Mouse (Mus musculus) hindbrain, embryonic 11.5 days (tissue): ENCODE results near the gene Odaph. TPM values are rescaled to one million over a fixed set of nuclear protein-coding genes. Genes with fewer than 3 reads are reported as not detected.

Source experiments
- polyA plus RNA-seq: library from polyadenylated mRNA; unstranded; fragments of >200 nt; fragmentation: Nextera tagmentation; extraction: Ambion mirVana; gene quantifications from 2 replicates; pipeline ENCODE4 v1.2.1, GENCODE M21; 2014

Odaph gene
- polyA plus RNA-seq, 1 experiment from 2014 or later, result not detected

Other genes starting within 250 kb of the Odaph start
- 46.0 and 58.4 TPM in 2 replicates for gene Rchy1, start 24.4 kb upstream of the Odaph start, polyA plus RNA-seq
- gene Cdkl2, start 56.4 kb downstream of the Odaph start, polyA plus RNA-seq, result 1.4 and 1.7 TPM in 2 replicates
- 333 and 359 TPM in 2 replicates for gene G3bp2, start 96.2 kb downstream of the Odaph start, polyA plus RNA-seq
- 31.3 and 34.1 TPM in 2 replicates for gene Uso1, start 150.5 kb downstream of the Odaph start, polyA plus RNA-seq
- gene U90926, start 227.9 kb downstream of the Odaph start, polyA plus RNA-seq, result not detected in 2 replicates